Mouse (Mus musculus) heart, embryonic 15.5 days (tissue): Measurements from ENCODE around the gene Chd2. TPM values are rescaled to one million over a fixed set of nuclear protein-coding genes. Genes with fewer than 3 reads are reported as not detected.

ENCODE experiments used
- ATAC-seq: fragments of 200-750 bp; cut with Nextera tagmentation; replicated peaks from 2 replicates; pipeline ENCODE4 v1.8.0; 2017; ENCODE audit warnings: low read depth, moderate TSS enrichment; ENCODE audit not compliant: insufficient number of reproducible peaks, insufficient read depth, low FRiP score
- H3K27ac ChIP-seq: fragments of 300-500 bp; sonication (generic); 2 replicates; pipeline ENCODE4 v1.5.1; 2015; ENCODE audit warnings: mild to moderate bottlenecking, inconsistent platforms
- H3K27me3 ChIP-seq: fragments of 300-500 bp; sonication (generic); 2 replicates; pipeline ENCODE4 v1.6.1; 2015; ENCODE audit warnings: inconsistent platforms
- H3K36me3 ChIP-seq: fragments of 300-500 bp; sonication (generic); 2 replicates; pipeline ENCODE4 v1.6.1; 2015; ENCODE audit warnings: mild to moderate bottlenecking, inconsistent platforms
- H3K4me1 ChIP-seq: fragments of 300-500 bp; sonication (generic); replicated peaks from 2 replicates; pipeline ENCODE4 v1.6.1; 2015; ENCODE audit warnings: inconsistent platforms
- H3K4me2 ChIP-seq: fragments of 300-500 bp; sonication (generic); 2 replicates; pipeline ENCODE4 v1.6.1; 2015; ENCODE audit warnings: inconsistent platforms, mild to moderate bottlenecking, moderate library complexity
- H3K4me3 ChIP-seq: fragments of 300-500 bp; sonication (generic); 2 replicates; pipeline ENCODE4 v1.5.1; 2015; ENCODE audit warnings: mild to moderate bottlenecking, inconsistent platforms
- H3K9ac ChIP-seq: fragments of 300-500 bp; sonication (generic); 2 replicates; pipeline ENCODE4 v1.6.1; 2015; ENCODE audit warnings: mild to moderate bottlenecking, inconsistent platforms
- H3K9me3 ChIP-seq: fragments of 300-500 bp; sonication (generic); replicated peaks from 2 replicates; pipeline ENCODE4 v1.6.1; 2016; ENCODE audit warnings: inconsistent platforms
- WGBS: fragments of 180-500 bp; shearing (Covaris S2); methylation state at CpG from one replicate; pipeline ENCODE4 v1.1.7; 2015; ENCODE audit warnings: mixed read lengths; 5-methylcytosine and 5-hydroxymethylcytosine counted together
- polyA plus RNA-seq: library from polyadenylated mRNA; unstranded; fragments of >200 nt; fragmentation: Nextera tagmentation; extraction: Ambion mirVana; gene quantifications from 2 replicates; pipeline ENCODE4 v1.2.1, GENCODE M21; 2015

The Chd2 gene
- polyA plus RNA-seq, 1 experiment from 2014 or later, result 41.2 TPM

DNA sequence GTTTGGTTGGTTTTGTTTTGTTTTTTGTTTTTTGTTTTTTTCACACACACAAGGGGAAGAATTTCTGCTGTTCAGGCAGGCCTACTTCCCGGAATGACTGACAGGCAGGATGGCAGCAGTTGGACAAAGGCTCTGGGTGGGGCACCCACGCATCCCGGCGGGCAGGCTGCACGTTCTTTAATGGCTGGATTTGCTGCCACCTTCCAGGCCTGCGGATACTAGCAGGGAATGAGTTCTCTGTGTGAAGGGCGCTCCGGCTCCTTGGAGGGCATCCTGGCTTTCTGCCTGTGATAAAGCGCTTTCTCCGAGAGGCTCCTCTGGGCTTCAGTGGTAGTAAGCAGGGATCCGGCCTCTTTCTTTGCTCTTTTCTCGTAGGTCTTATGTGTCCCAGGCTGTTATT, 164.3 kb downstream of the Chd2 start:
- no peaks in the 10 kb centered on the region for H3K9me3 ChIP-seq

More for the DNA sequence above, 164.3 kb downstream of the Chd2 start:
- Histone ChIP-seq H3K4me1 (peaks cover 28% of the 10 kb centered on the region), H3K4me2 (no peak overlapping the region), H3K36me3 (no peaks in the 10 kb centered on the region), H3K27ac (no peak overlapping the region), H3K27me3 (peaks cover 76% of the 10 kb centered on the region), H3K9ac (no peak overlapping the region), H3K4me3 (no peak overlapping the region)
- 52% methylated on average over 12 of the region's 12 CpGs for WGBS
- no peak for ATAC-seq

Other genes with a start within 250 kb of the Chd2 start
- 3.3 and 5.9 TPM in 2 replicates for gene Rgma, start 166.3 kb downstream of the Chd2 start, polyA plus RNA-seq
- gene Fam174b, start 198.5 kb upstream of the Chd2 start, polyA plus RNA-seq, result 50.1 and 57.6 TPM in 2 replicates